Mouse (Mus musculus) liver, embryonic 14.5 days (tissue): ENCODE measurements around the gene Ptgfrn.

Source experiments
- CTCF ChIP-seq: IDR thresholded peaks from 2 replicates; pipeline ENCODE4 v1.5.1; 2016; ENCODE audit warnings: antibody characterized with exemption, low read depth, control low read depth
- EP300 ChIP-seq: IDR thresholded peaks from 2 replicates; pipeline ENCODE4 v1.6.1; 2016; ENCODE audit warnings: antibody characterized with exemption, low read depth

- TF ChIP-seq CTCF, result no peak
- no peak for TF ChIP-seq EP300
Measured at GRCm38 (mm10) chr3:101059214-101059613, 50.9 kb downstream of the Ptgfrn start.
